Mouse (Mus musculus) testis, adult 2 months (tissue): ENCODE measurements around the gene Gsg1l.

Experiments
- CTCF ChIP-seq: fragments of 200-500 bp; IDR thresholded peaks from 2 replicates; pipeline ENCODE4 v1.5.1; 2012; ENCODE audit warnings: low read depth, mild to moderate bottlenecking, inconsistent platforms, low read length, moderate library complexity; ENCODE audit not compliant: control insufficient read depth, insufficient read depth, insufficient replicate concordance
- POLR2A ChIP-seq: fragments of 200-500 bp; IDR thresholded peaks from 2 replicates; pipeline ENCODE4 v1.6.1; 2012; ENCODE audit warnings: low read depth, mild to moderate bottlenecking, inconsistent platforms, low read length, moderate library complexity; ENCODE audit not compliant: control insufficient read depth

GRCm38 (mm10) chr7:126099163-126099775, 17.1 kb upstream of the Gsg1l start:
- TF ChIP-seq CTCF = no peak
- no peak for TF ChIP-seq POLR2A
